Mouse (Mus musculus): ENCODE results near the gene Naa25. TPM values are rescaled to one million over a fixed set of nuclear protein-coding genes. Genes with fewer than 3 reads are reported as not detected.
"Not testable (repeated sequence)": the region's sequence is repeated elsewhere in the genome, so short reads cannot be mapped to it uniquely, and the experiment has no call there.

Gene Naa25
- polyA plus RNA-seq (2015; fragmentation: Nextera tagmentation; extraction: Ambion mirVana): 38.0 and 39.4 TPM in 2 replicates

DNA sequence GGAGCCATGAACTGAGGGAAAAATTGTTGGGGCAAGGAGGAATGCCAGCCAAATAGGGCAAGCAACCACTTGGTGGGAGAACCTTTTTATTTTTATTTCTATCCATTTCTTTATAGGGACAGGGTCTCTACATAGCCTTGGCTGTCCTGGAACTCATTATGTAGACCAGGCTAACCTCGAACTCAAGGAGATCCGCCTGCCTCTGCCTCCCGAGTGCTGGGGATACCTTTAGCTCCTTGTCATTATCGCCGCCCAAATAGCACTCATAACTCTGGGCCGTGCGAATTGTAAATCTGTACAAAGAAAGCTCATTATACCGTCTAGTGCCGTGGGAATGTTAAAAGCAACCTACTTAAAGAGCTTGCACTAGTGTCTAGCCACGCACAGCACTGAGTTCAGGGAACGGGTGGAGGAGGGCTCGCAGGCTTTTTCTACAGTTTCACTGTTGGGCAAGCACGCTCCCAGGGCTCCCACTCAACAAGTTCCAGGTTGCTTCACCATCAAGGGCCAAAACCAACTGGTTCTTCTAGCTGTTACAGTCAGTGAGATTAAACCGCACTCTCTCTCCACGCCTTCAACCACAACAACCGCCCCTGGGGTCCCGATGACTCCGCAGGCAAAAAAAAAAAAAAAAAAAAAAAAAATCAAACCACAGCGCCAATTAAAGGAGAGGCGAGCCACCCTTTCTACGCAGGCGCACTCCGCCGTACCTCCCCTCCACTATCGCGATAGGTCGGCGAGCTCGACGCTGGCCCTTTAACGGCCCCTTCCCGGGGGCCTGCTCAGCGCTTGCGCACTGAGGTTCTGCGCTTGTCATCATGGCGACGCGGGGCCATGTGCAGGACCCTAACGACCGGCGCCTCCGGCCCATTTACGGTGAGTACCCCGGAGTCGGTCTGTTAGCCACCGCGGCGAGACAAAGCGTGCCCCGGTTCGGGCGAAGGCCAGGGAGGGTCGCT, at the start of gene Naa25:
Naa25 (plus strand) TSS at position 750 of the 959 bp plus-strand sequence.
- peak within 1 kb of the TSS; percentile 91 for H3K27ac ChIP-seq
- peaks cover 15% of the 10 kb centered on the region for H3K4me1 ChIP-seq
- H3K36me3 ChIP-seq: 0 out of 2 replicates have a peak, but pooled peaks cover 1% of the 10 kb centered on the region
- peak; percentile 95 for ATAC-seq (ENCODE audit: borderline replicate concordance, extremely low read depth, low FRiP score, low TSS enrichment)
- H3K9me3 ChIP-seq: no peaks in the 10 kb centered on the region
- peak within 1 kb of the TSS; percentile 99 for H3K4me3 ChIP-seq
- no peaks in the 10 kb centered on the region for H3K27me3 ChIP-seq
- H3K9ac ChIP-seq: peak within 1 kb of the TSS; percentile 96
- H3K4me2 ChIP-seq: peak within 1 kb of the TSS; percentile 83
- 9% methylated on average over 53 of the region's 53 CpGs for WGBS

DNA sequence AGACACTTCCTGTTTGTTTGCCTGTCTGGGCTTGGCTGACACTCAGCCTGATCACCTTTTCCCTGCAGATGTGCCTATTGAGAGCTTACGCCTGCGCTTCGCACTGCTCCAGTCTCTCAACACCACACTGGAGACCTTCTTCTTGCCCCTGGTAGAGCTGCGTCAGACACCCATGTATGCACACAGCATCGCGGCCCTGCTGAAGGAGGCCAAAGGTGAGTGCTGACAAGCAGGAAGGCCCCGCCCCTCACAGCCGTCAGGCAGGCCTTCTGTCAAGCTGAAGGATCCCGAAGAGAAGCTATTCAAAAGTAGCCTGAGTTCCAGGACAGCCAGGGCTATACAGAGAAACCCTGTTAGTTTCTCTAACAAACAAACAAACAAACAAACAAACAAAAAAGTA, 38.5 kb upstream of the Naa25 start:
- Histone ChIP-seq H3K4me2 (no peak overlapping the region), H3K4me3 (no peak overlapping the region), H3K27me3 (no peaks in the 10 kb centered on the region), H3K9ac (no peak overlapping the region), H3K9me3 (no peaks in the 10 kb centered on the region), H3K4me1 (no peaks in the 10 kb centered on the region), H3K36me3 (peaks cover 92% of the 10 kb centered on the region), H3K27ac (no peak overlapping the region)
- no peak for ATAC-seq (ENCODE audit: borderline replicate concordance, extremely low read depth, low FRiP score, low TSS enrichment)
- WGBS: 44% methylated on average over 9 of the region's 9 CpGs

DNA sequence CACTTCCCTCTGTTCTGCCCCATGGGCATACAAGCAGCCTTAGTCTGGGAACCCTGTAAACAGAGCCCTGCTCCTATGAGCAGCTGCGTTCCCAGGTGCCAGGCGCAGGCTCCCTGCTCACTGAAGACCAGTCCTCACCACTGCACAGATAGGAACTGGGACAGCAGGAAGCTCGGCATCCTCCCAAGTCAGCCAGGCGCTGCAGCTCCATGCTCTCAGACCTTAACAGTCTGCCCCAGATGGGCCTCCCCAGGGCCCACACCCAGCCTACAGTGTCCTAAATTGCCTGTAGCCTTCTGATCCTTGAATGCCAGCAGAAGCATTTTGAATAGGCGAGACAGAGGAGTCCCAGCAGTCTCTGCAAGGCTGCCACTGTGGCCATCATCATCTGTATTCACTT, 36.0 kb upstream of the Naa25 start:
- Histone ChIP-seq H3K4me3 (no peak overlapping the region), H3K9ac (no peak overlapping the region), H3K4me1 (no peaks in the 10 kb centered on the region), H3K27ac (no peak overlapping the region), H3K27me3 (no peaks in the 10 kb centered on the region), H3K4me2 (no peak overlapping the region), H3K9me3 (no peaks in the 10 kb centered on the region), H3K36me3 (peaks cover 85% of the 10 kb centered on the region)
- 83% methylated on average over 5 of the region's 5 CpGs for WGBS
- ATAC-seq (ENCODE audit: borderline replicate concordance, extremely low read depth, low FRiP score, low TSS enrichment): no peak

DNA sequence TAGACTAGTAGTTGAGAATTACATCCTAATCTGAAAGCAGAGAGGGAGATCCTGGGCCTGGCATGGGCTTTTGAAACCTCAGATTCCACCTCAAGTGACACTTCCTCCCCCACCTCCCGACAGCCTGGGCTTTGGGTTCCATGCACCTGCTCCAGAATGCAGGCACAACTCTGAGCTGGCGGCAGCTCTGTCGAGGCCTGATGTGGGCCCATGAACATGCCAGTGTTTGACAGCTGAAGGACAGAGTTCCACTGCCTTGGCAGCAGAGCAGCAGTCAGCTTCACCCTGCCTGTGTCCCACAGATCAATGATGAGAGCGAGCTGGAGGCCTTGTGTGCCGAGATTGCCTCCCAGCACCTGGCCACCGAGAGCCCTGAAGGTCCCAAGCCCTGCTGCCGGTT, 34.3 kb upstream of the Naa25 start:
- ATAC-seq (ENCODE audit: borderline replicate concordance, extremely low read depth, low FRiP score, low TSS enrichment): no peak
- 0 out of 2 replicates have a peak, but pooled peaks cover 7% of the 10 kb centered on the region for H3K4me1 ChIP-seq
- no peak overlapping the region for H3K4me3 ChIP-seq
- no peak overlapping the region for H3K9ac ChIP-seq
- no peaks in the 10 kb centered on the region for H3K9me3 ChIP-seq
- H3K27ac ChIP-seq: no peak overlapping the region
- peaks cover 79% of the 10 kb centered on the region for H3K36me3 ChIP-seq
- WGBS: 84% methylated on average over 7 of the region's 7 CpGs
- H3K27me3 ChIP-seq: no peaks in the 10 kb centered on the region
- no peak overlapping the region for H3K4me2 ChIP-seq

DNA sequence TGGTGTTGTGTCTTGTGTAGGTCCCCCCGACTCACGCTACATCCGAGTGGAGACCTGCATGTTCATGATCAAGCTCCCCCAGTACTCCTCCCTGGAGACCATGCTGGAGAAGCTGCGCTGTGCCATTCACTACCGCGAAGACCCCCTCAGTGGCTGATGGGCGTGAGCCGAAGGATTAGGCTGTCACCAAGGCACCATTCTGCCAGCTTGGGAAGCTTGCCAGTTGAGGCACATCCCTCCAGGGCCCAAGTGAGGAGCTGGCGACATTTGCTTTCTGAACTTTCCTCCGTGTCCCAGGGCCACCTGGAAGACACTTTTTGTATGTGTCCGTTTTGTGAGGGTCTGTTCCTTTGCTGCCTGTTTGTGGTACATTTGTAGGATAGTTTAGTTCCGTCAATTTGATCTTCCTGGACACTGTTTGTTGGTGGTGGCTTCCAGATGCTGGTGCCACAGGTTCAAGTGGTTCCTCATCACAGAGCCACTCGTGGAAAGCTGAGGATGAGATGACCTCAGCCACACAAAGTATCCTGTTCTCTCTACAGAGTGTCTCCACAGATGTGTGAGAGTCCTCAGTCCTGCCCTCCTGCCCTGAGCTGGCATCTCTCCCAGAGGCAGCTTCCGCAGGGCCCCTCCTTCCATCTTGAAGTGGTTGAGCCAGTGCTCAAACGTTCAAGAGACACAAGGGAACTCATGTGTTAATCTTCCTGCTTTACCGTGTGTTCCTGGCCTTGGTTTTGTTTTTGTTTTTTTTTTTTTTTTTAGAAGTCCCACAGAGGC, 31.1 kb upstream of the Naa25 start:
- Histone ChIP-seq H3K27ac (no peak overlapping the region), H3K36me3 (peaks cover 58% of the 10 kb centered on the region), H3K4me1 (0 out of 2 replicates have a peak, but pooled peaks cover 7% of the 10 kb centered on the region), H3K4me2 (no peak overlapping the region), H3K27me3 (no peaks in the 10 kb centered on the region), H3K9me3 (no peaks in the 10 kb centered on the region), H3K9ac (no peak overlapping the region), H3K4me3 (no peak overlapping the region)
- WGBS: 71% methylated on average over 16 of the region's 16 CpGs
- ATAC-seq (ENCODE audit: borderline replicate concordance, extremely low read depth, low FRiP score, low TSS enrichment): no peak

DNA sequence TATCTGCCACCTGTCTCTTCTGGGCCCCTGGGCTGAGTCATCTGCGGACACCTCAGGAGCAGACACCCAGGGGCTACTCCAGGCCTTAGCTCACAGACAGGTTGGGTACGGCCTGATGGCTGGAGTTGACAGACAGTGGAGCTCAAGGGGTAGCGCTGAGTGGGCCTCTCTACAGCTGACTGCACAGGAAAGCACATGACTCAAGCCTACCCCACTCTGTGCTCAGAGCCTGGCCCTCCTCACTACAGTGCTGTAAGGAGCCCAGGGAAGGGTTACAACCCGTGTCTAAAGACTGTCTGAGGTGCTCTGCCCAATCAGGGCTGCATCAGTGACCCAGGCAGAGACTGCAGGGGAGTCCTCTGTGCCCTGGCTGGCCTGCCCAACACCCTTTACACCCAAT, 30.5 kb upstream of the Naa25 start:
- WGBS: 88% methylated on average over 4 of the region's 4 CpGs
- Histone ChIP-seq H3K4me1 (0 out of 2 replicates have a peak, but pooled peaks cover 7% of the 10 kb centered on the region), H3K4me3 (no peak overlapping the region), H3K27me3 (no peaks in the 10 kb centered on the region), H3K9ac (no peak overlapping the region), H3K9me3 (no peaks in the 10 kb centered on the region), H3K36me3 (peaks cover 56% of the 10 kb centered on the region), H3K27ac (no peak overlapping the region), H3K4me2 (no peak overlapping the region)
- ATAC-seq (ENCODE audit: borderline replicate concordance, extremely low read depth, low FRiP score, low TSS enrichment): 0 out of 2 replicates have a peak, but pooled peaks have one; percentile 20

DNA sequence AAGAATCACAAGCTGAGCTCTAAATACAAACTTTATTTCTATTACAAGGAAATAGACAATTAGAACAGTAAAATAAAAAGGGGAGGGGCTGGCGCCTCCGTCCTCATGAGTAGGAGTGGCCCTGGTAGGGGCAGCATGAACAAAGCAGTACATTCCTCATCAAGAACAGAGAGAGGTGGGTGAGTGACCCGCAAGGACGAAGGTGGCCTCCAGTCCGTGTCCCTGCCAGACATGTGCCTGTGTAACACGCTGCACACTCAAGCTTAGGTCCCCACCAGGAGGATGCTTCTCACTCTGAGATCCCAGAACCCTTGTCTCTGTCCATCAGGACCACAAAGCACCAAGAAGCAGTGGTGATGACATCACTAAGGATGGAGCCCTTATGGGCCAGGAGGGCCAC, 26.0 kb upstream of the Naa25 start:
- peaks cover 59% of the 10 kb centered on the region for H3K36me3 ChIP-seq
- H3K9me3 ChIP-seq: no peaks in the 10 kb centered on the region
- H3K27me3 ChIP-seq: no peaks in the 10 kb centered on the region
- no peak overlapping the region for H3K4me2 ChIP-seq
- no peak for ATAC-seq (ENCODE audit: borderline replicate concordance, extremely low read depth, low FRiP score, low TSS enrichment)
- WGBS: 86% methylated on average over 6 of the region's 6 CpGs
- 0 out of 2 replicates have a peak, but pooled peaks cover 7% of the 10 kb centered on the region for H3K4me1 ChIP-seq
- H3K9ac ChIP-seq: no peak overlapping the region
- no peak overlapping the region for H3K4me3 ChIP-seq
- H3K27ac ChIP-seq: no peak overlapping the region

DNA sequence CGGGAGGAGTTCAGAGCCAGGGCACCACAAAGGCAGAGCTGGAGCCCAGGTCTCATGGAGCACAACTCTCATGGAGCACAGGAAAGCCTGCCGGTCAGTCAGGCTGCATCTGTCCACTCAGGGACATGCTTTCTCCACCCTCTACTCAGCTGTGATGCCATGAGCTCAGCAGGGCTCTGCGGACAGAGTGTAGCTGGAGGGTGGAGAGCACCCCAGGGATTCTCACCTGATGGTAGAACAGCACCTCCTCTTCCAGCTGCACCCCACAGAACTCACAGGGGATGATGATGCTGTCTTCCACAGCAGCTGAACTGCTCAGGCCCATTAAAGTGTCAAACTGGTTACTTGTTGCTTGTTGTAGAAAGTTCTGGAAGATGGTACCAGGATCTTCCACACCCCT, 22.9 kb upstream of the Naa25 start:
- Histone ChIP-seq H3K9me3 (no peaks in the 10 kb centered on the region), H3K4me3 (no peak overlapping the region), H3K4me2 (no peak overlapping the region), H3K9ac (no peak overlapping the region), H3K27ac (no peak overlapping the region), H3K36me3 (peaks cover 75% of the 10 kb centered on the region), H3K4me1 (no peaks in the 10 kb centered on the region), H3K27me3 (no peaks in the 10 kb centered on the region)
- 77% methylated on average over 3 of the region's 3 CpGs for WGBS
- no peak for ATAC-seq (ENCODE audit: borderline replicate concordance, extremely low read depth, low FRiP score, low TSS enrichment)

DNA sequence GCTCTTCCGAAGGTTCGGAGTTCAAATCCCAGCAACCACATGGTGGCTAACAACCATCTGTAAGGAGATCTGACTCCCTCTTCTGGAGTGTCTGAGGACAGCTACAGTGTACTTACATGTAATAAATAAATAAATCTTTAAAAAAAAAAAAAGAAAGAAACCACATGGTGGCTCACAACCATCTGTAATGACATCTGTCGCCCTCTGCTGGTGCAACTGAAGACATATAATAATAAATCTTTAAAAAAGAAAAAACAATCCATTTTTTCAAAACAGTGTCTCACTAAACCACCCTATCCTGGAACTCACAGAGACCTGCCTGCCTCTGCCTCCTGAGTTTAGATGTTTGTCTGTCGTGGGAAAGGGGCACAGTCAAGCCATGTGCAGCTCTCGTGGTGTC, 20.8 kb upstream of the Naa25 start:
- peaks cover 84% of the 10 kb centered on the region for H3K36me3 ChIP-seq

DNA sequence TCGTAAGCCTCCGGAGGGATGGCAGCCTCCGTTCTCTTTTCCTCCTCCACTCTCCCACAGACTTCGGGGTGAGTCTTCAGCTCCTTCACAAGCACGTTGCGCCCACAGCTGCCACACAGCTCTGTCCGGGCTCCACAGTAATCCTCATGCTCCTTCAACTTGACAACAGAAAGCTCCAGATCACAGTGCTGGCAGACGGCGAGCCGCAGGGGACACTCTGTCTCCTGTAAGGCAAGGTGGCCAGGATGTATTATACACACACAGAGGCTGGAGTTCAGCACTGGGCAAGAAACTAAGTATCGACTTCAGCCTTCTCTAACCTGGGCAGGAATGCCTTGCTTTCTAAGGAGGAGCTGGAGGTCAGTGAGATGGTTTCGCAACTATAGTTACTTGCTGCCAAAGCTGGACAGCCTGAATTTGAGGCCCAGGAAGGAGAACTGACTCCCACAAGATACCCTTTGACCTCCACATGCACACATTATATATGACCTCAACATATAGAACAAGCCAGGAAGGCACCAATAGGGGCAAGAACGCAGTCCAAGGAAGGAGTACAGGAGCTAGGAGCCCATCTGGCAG, 19.0 kb upstream of the Naa25 start:
- H3K27ac ChIP-seq: no peak overlapping the region
- WGBS: 84% methylated on average over 13 of the region's 13 CpGs
- no peaks in the 10 kb centered on the region for H3K9me3 ChIP-seq
- H3K4me2 ChIP-seq: no peak overlapping the region
- no peak overlapping the region for H3K9ac ChIP-seq
- peaks cover 67% of the 10 kb centered on the region for H3K36me3 ChIP-seq
- peaks cover 3% of the 10 kb centered on the region; the same call in 1 of the 2 replicates for H3K4me1 ChIP-seq
- ATAC-seq (ENCODE audit: borderline replicate concordance, extremely low read depth, low FRiP score, low TSS enrichment): no peak
- H3K4me3 ChIP-seq: no peak overlapping the region
- no peaks in the 10 kb centered on the region for H3K27me3 ChIP-seq

More for the DNA sequence above, 20.8 kb upstream of the Naa25 start:
- H3K9ac ChIP-seq; H3K27me3 ChIP-seq; H3K9me3 ChIP-seq; ATAC-seq (ENCODE audit: borderline replicate concordance, extremely low read depth, low FRiP score, low TSS enrichment); H3K4me3 ChIP-seq; H3K4me1 ChIP-seq; H3K4me2 ChIP-seq; H3K27ac ChIP-seq: not testable (repeated sequence)
- 75% methylated on average over 5 of the region's 5 CpGs for WGBS

DNA sequence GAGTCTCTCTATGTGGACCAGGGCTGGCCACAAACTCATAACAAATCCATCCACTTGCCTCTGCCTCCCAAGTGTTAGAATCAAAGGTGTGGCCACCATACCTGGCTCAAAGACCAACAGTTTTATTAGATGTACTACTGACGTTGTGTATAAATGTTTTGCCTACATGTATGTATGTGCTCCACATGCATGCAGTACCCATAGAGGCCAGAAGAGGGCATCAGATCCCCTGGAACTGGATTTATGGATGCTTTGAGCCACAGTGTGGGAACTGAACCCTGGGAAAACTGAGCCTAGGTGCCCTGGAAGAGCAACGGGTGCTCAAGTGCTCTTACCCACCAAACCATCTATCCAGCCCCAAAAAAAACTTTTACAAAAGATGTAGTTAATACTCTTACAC, 17.0 kb upstream of the Naa25 start:
- Histone ChIP-seq H3K27ac (no peak overlapping the region), H3K9me3 (no peaks in the 10 kb centered on the region), H3K4me3 (no peak overlapping the region), H3K9ac (no peak overlapping the region), H3K4me1 (peaks cover 11% of the 10 kb centered on the region), H3K27me3 (no peaks in the 10 kb centered on the region), H3K36me3 (peaks cover 51% of the 10 kb centered on the region), H3K4me2 (no peak overlapping the region)
- WGBS: 95% methylated on average over 2 of the region's 2 CpGs
- no peak for ATAC-seq (ENCODE audit: borderline replicate concordance, extremely low read depth, low FRiP score, low TSS enrichment)

Measured in lung, embryonic 15.5 days (tissue).